Mouse (Mus musculus) forebrain, postnatal 0 days (tissue): Measurements from ENCODE around the gene Chmp2a. TPM values are rescaled to one million over a fixed set of nuclear protein-coding genes. Genes with fewer than 3 reads are reported as not detected.

Source experiments
- ATAC-seq: fragments of 200-750 bp; cut with Nextera tagmentation; 2 replicates; pipeline ENCODE4 v1.8.0; 2017; ENCODE audit warnings: mild to moderate bottlenecking, moderate library complexity
- DNase-seq: peaks from one replicate; pipeline ENCODE4 v3.0.0-alpha.2; 2015
- H3K27ac ChIP-seq: fragments of 300-500 bp; sonication (generic); 2 replicates; pipeline ENCODE4 v1.5.1; 2014; ENCODE audit warnings: low read depth, mild to moderate bottlenecking, antibody characterized with exemption, low read length, moderate library complexity, mixed read lengths
- H3K27me3 ChIP-seq: fragments of 300-500 bp; sonication (generic); 2 replicates; pipeline ENCODE4 v1.6.1; 2014; ENCODE audit warnings: mild to moderate bottlenecking, low read length, mixed read lengths; ENCODE audit not compliant: insufficient read depth
- H3K36me3 ChIP-seq: fragments of 300-500 bp; sonication (generic); 2 replicates; pipeline ENCODE4 v1.6.1; 2014; ENCODE audit warnings: mild to moderate bottlenecking, moderate library complexity; ENCODE audit not compliant: insufficient read depth
- H3K4me1 ChIP-seq: fragments of 300-500 bp; sonication (generic); 2 replicates; pipeline ENCODE4 v1.6.1; 2014; ENCODE audit warnings: antibody characterized with exemption; ENCODE audit not compliant: insufficient read depth
- H3K4me2 ChIP-seq: fragments of 300-500 bp; sonication (generic); 2 replicates; pipeline ENCODE4 v1.6.1; 2014; ENCODE audit warnings: low read depth, mild to moderate bottlenecking, moderate library complexity
- H3K4me3 ChIP-seq: fragments of 300-500 bp; sonication (generic); 2 replicates; pipeline ENCODE4 v1.5.1; 2014; ENCODE audit warnings: low read depth, low read length, mixed read lengths
- H3K9ac ChIP-seq: fragments of 300-500 bp; sonication (generic); 2 replicates; pipeline ENCODE4 v1.6.1; 2014; ENCODE audit warnings: mild to moderate bottlenecking
- H3K9me3 ChIP-seq: fragments of 300-500 bp; sonication (generic); 2 replicates; pipeline ENCODE4 v1.6.1; 2016; ENCODE audit warnings: low read length
- CTCF ChIP-seq: sonication (generic); IDR thresholded peaks from 2 replicates; pipeline ENCODE4 v1.5.1; 2016; ENCODE audit warnings: antibody characterized with exemption, control low read depth, low read depth
- WGBS: fragments of 180-500 bp; shearing (Covaris S2); extraction: QIAGEN DNeasy Blood & Tissue Kit; methylation state at CpG from one replicate; pipeline ENCODE4 v1.1.7; 2014; 5-methylcytosine and 5-hydroxymethylcytosine counted together
- polyA plus RNA-seq: library from polyadenylated mRNA; unstranded; fragments of >200 nt; fragmentation: Nextera tagmentation; extraction: Ambion mirVana; gene quantifications from 2 replicates; pipeline ENCODE4 v1.2.1, GENCODE M21; 2015
- total RNA-seq: library from RNA; depleted of rRNA; stranded (reverse); fragments of >200 nt; gene quantifications from 2 replicates; pipeline ENCODE4 v1.2.3, GENCODE M21; 2014

Gene Chmp2a
- total and polyA plus RNA-seq, 2 experiments from 2014 or later = 131 to 210 TPM

DNA sequence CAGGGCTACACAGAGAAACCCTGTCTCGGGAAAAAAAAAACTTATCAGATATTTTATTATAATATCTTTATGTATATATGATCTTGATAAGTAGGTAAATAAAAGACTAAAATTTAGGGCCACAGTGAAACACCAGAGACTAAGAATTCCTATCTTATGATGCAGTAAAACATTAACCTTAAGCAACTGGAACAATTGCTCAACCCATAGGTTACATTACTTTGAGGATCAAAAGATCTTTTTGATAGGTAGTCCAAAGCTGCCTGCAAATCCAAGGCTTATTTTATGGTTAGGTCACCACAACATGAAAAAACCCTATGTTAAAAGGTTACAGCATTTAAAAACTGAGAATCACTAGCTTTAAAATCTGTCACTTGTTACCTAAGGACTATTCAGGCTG is 33.0 kb downstream of the Chmp2a start:
- H3K36me3 ChIP-seq = peaks cover 22% of the 10 kb centered on the region
- no peak overlapping the region for H3K4me3 ChIP-seq
- H3K9ac ChIP-seq = no peak overlapping the region
- no peak overlapping the region for H3K27ac ChIP-seq
- no peak overlapping the region for H3K4me2 ChIP-seq
- ATAC-seq (no peak), DNase-seq (no peak)
- no peak for TF ChIP-seq CTCF
- no peaks in the 10 kb centered on the region for H3K4me1 ChIP-seq
- no peaks in the 10 kb centered on the region for H3K9me3 ChIP-seq
- WGBS = 73% methylated on average over 1 of the region's 1 CpGs
- no peaks in the 10 kb centered on the region for H3K27me3 ChIP-seq

DNA sequence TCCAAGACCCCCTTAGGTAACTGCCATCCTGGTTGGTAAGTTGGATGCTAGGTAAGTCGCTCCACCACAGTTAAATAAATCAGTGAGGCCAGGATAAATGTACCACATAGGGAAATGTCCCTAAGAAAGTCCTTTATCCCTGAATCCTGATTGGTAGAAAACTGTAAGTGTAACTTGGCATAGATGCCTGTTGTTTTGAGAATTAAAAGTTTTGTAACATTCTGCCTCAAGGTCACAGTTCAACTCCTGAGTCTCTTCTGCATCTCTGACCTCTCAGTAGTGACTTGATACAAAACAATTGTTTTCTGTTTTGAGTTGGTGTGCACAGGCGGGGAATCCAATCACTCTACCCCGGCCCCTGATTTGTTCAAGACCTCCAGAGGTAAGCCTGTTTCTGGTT is 35.8 kb downstream of the Chmp2a start, which contains the start of gene Trim28:
Gene Trim28 (plus strand): TSS at position 264 of the 400 bp plus-strand sequence.
- DNase-seq = no peak
- Histone ChIP-seq H3K9me3 (no peaks in the 10 kb centered on the region), H3K4me1 (no peaks in the 10 kb centered on the region), H3K9ac (no peak within 1 kb of the TSS), H3K36me3 (peaks cover 1% of the 10 kb centered on the region; the same call in 1 of the 2 replicates), H3K27me3 (no peaks in the 10 kb centered on the region), H3K4me3 (no peak within 1 kb of the TSS), H3K4me2 (no peak within 1 kb of the TSS), H3K27ac (no peak within 1 kb of the TSS)
- 79% methylated on average over 3 of the region's 3 CpGs for WGBS
- no peak for TF ChIP-seq CTCF
- no peak for ATAC-seq

DNA sequence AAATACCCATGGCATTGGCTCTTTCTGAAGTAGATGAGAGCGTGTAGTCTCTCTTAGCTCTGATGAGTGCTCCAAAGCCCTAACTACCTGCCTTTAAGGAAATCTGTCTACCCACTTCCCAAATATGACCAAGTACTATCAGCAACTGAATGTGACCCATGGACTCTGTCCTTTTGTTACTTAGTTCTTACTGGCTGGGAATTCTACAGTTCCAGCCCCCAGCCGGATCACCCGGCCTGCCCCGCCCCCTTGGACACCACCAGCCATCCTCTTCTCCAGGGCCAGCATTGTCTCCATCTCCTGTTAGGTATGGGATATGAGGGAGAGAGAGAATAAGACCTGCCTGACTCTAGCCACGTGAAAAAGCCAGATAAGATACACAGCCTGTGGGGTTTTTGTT is 36.6 kb downstream of the Chmp2a start, which contains the start of gene Slc27a5:
Gene Slc27a5 (minus strand): TSS at position 140 of the 400 bp plus-strand sequence.
- H3K36me3 ChIP-seq = no peaks in the 10 kb centered on the region
- H3K4me2 ChIP-seq = no peak within 1 kb of the TSS
- H3K27ac ChIP-seq = no peak within 1 kb of the TSS
- WGBS = 80% methylated on average over 5 of the region's 5 CpGs
- DNase-seq (no peak), ATAC-seq (no peak)
- no peaks in the 10 kb centered on the region for H3K9me3 ChIP-seq
- H3K4me1 ChIP-seq = no peaks in the 10 kb centered on the region
- no peak within 1 kb of the TSS for H3K9ac ChIP-seq
- no peaks in the 10 kb centered on the region for H3K27me3 ChIP-seq
- no peak for TF ChIP-seq CTCF
- no peak within 1 kb of the TSS for H3K4me3 ChIP-seq

DNA sequence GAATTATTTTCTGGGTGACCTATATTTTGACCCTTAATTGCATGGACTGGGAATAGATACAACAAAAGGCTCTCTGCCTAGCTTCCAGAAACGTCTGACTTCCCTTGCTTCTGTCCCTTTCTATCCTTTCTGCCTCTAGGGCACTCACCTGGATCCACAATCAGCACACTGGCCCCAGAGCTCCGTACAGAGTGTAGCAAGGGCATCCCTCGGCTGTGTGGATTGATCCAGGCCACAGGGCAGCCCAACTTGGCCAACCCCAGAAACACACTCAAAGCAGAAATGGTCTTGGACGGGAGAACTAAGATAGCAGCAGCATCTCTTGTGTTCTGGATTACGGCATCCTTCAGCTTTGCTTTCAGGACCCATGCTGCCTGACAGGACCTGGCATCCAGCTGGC is 37.4 kb downstream of the Chmp2a start:
- Histone ChIP-seq H3K27me3 (no peaks in the 10 kb centered on the region), H3K4me3 (no peak overlapping the region), H3K4me2 (no peak overlapping the region), H3K9ac (no peak overlapping the region), H3K27ac (no peak overlapping the region), H3K4me1 (no peaks in the 10 kb centered on the region), H3K9me3 (no peaks in the 10 kb centered on the region), H3K36me3 (no peaks in the 10 kb centered on the region)
- TF ChIP-seq CTCF = no peak
- ATAC-seq = no peak
- WGBS = 66% methylated on average over 5 of the region's 5 CpGs
- DNase-seq = no peak

DNA sequence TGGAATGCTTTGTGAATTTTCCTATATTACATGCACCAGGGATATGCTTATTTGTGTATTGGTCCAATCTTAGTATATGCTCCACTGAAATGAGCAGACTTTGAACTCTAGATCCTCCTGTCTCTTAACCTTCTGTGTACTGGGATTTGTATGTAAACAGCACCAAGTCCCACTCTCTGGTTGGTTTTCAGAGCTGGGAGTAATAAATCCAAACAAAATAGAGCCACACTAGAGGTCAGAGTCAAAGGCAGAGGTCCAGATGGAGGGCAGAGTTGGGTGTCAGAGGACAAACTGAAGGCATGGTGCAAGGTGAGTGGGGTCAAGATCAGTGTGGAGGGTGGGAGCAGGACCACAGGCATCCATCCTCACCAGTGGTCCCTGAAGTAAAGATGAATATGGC is 38.7 kb downstream of the Chmp2a start:
- H3K4me3 ChIP-seq = no peak overlapping the region
- no peaks in the 10 kb centered on the region for H3K36me3 ChIP-seq
- no peak for TF ChIP-seq CTCF
- no peak overlapping the region for H3K4me2 ChIP-seq
- H3K27ac ChIP-seq = no peak overlapping the region
- ATAC-seq = no peak
- H3K9ac ChIP-seq = no peak overlapping the region
- H3K27me3 ChIP-seq = no peaks in the 10 kb centered on the region
- no peaks in the 10 kb centered on the region for H3K9me3 ChIP-seq
- no peaks in the 10 kb centered on the region for H3K4me1 ChIP-seq
- DNase-seq = no peak

DNA sequence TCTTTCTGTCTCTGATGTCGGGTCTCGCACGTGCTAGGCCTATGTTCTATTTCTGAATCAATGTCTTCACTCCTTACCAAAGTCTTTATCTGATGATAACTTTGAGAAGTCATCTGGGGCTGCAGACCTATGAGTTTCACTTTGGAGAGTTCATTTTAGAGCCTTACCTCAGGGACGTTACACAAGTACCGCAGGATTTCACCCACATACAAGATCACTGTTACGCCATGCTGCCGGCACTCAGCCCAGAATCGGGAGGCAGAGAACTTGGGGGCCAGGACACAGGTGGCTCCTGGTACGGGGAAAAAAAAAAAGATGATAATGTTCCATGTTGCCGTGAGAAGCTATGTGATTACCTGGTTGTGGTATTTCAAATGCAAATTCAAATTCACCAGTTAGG is 41.5 kb downstream of the Chmp2a start:
- 88% methylated on average over 10 of the region's 10 CpGs for WGBS
- no peak for ATAC-seq
- Histone ChIP-seq H3K27ac (no peak overlapping the region), H3K36me3 (no peaks in the 10 kb centered on the region), H3K9ac (no peak overlapping the region), H3K27me3 (no peaks in the 10 kb centered on the region), H3K4me1 (no peaks in the 10 kb centered on the region), H3K9me3 (no peaks in the 10 kb centered on the region), H3K4me3 (no peak overlapping the region), H3K4me2 (no peak overlapping the region)
- no peak for TF ChIP-seq CTCF
- DNase-seq = no peak

DNA sequence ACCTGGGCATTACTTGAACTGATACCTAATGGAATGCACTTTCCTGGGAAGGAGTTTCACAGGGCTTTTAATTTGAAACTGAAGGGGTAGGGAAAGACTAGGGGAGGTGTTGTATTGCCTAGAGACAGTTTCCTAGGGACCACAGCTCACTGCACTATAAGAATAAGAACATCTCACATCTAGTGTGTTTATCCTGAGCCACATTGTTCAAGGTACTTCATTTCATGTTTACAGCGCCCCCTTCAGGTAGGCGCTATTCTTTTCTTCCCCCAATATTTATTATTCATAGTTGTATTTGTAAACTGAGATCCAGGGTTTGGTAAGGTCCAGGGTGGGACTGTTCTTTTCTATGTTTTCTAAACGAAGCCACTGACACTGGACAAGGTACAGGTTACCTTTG is 42.4 kb downstream of the Chmp2a start:
- ATAC-seq = no peak
- 7% methylated on average over 3 of the region's 3 CpGs for WGBS
- no peak overlapping the region for H3K27ac ChIP-seq
- H3K4me1 ChIP-seq = no peaks in the 10 kb centered on the region
- no peaks in the 10 kb centered on the region for H3K9me3 ChIP-seq
- no peak overlapping the region for H3K4me2 ChIP-seq
- H3K4me3 ChIP-seq = no peak overlapping the region
- no peaks in the 10 kb centered on the region for H3K27me3 ChIP-seq
- TF ChIP-seq CTCF = peak; percentile 40
- no peak overlapping the region for H3K9ac ChIP-seq
- DNase-seq = no peak
- H3K36me3 ChIP-seq = no peaks in the 10 kb centered on the region
